Mouse (Mus musculus): Measurements from ENCODE around the gene Dnah3.

DNA sequence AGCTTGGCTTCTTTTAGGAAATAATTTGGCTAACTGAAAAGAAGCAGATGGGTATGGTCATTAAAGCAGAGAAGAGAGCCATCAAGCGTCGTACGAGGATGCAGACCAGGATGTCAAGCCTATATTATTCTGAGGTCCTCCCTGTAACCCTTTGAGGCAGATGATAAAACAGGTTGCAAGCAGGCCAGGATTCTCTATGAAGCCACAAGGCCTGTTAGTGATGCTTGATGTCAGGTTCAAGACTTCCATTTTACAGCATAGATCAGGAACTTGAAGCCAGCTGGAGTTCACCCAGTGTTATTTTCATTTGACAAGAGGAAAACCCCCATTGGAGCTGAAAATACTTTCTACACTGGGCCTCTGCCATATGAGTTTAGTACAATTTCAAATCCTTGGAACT is 114.9 kb downstream of the Dnah3 start:
- TF ChIP-seq CTCF (IDR thresholded peaks at IDR 0.05; ENCODE audit: insufficient read depth, low read depth, low read length) (no peak), POLR2A (IDR thresholded peaks at IDR 0.05; ENCODE audit: insufficient read depth, low read depth, low read length) (no peak)

Measured in olfactory bulb, adult 2 months (tissue).